Mouse (Mus musculus) liver, embryonic 12.5 days (tissue): ENCODE measurements around the gene Plk5. TPM values are rescaled to one million over a fixed set of nuclear protein-coding genes. Genes with fewer than 3 reads are reported as not detected.

Experiments used
- ATAC-seq: fragments of 200-750 bp; cut with Nextera tagmentation; 2 replicates; pipeline ENCODE4 v1.8.0; 2017; ENCODE audit warnings: moderate number of reproducible peaks, mild to moderate bottlenecking, moderate library complexity
- H3K27ac ChIP-seq: fragments of 300-500 bp; sonication (generic); 2 replicates; pipeline ENCODE4 v1.5.1; 2016; ENCODE audit warnings: mild to moderate bottlenecking
- H3K27me3 ChIP-seq: fragments of 300-500 bp; sonication (generic); replicated peaks from 2 replicates; pipeline ENCODE4 v1.6.1; 2016; ENCODE audit warnings: mild to moderate bottlenecking, moderate library complexity
- H3K36me3 ChIP-seq: fragments of 300-500 bp; sonication (generic); 2 replicates; pipeline ENCODE4 v1.6.1; 2016; ENCODE audit warnings: mild to moderate bottlenecking, moderate library complexity
- H3K4me1 ChIP-seq: fragments of 300-500 bp; sonication (generic); 2 replicates; pipeline ENCODE4 v1.6.1; 2016
- H3K4me2 ChIP-seq: fragments of 300-500 bp; sonication (generic); 2 replicates; pipeline ENCODE4 v1.6.1; 2016; ENCODE audit warnings: mild to moderate bottlenecking, moderate library complexity
- H3K4me3 ChIP-seq: fragments of 300-500 bp; sonication (generic); 2 replicates; pipeline ENCODE4 v1.5.1; 2016; ENCODE audit warnings: mild to moderate bottlenecking, moderate library complexity
- H3K9ac ChIP-seq: fragments of 300-500 bp; sonication (generic); 2 replicates; pipeline ENCODE4 v1.6.1; 2016; ENCODE audit warnings: mild to moderate bottlenecking, moderate library complexity
- H3K9me3 ChIP-seq: fragments of 300-500 bp; sonication (generic); replicated peaks from 2 replicates; pipeline ENCODE4 v1.6.1; 2016; ENCODE audit warnings: mild to moderate bottlenecking, moderate library complexity
- WGBS: fragments of 180-500 bp; shearing (Covaris S2); methylation state at CpG from one replicate; pipeline ENCODE4 v1.1.7; 2016; ENCODE audit not compliant: insufficient replicate concordance; 5-methylcytosine and 5-hydroxymethylcytosine counted together
- polyA plus RNA-seq: library from polyadenylated mRNA; unstranded; fragments of >200 nt; fragmentation: Nextera tagmentation; extraction: Ambion mirVana; gene quantifications from 2 replicates; pipeline ENCODE4 v1.2.1, GENCODE M21; 2016

Gene Plk5
- polyA plus RNA-seq, 1 experiment from 2014 or later, result 0.06 TPM

GRCm38 (mm10) chr10:80347514-80347967 lies 8.7 kb upstream of the Plk5 start:
- Histone ChIP-seq H3K4me2 (peak overlapping the region; percentile 71), H3K9me3 (no peaks in the 10 kb centered on the region), H3K27me3 (peaks cover 96% of the 10 kb centered on the region), H3K9ac (peak overlapping the region; percentile 57), H3K36me3 (no peaks in the 10 kb centered on the region), H3K4me1 (peaks cover 73% of the 10 kb centered on the region), H3K4me3 (peak overlapping the region; percentile 47), H3K27ac (no peak overlapping the region)
- ATAC-seq, result no peak
- WGBS, result 26% methylated on average over 17 of the region's 17 CpGs

- Histone ChIP-seq H3K27me3 (peaks cover 96% of the 10 kb centered on the region), H3K27ac (no peak within 1 kb of the TSS), H3K4me1 (peaks cover 73% of the 10 kb centered on the region), H3K4me3 (peak within 1 kb of the TSS; percentile 47), H3K9ac (peak within 1 kb of the TSS; percentile 57), H3K9me3 (no peaks in the 10 kb centered on the region), H3K4me2 (peak within 1 kb of the TSS; percentile 71), H3K36me3 (no peaks in the 10 kb centered on the region)
- peak; percentile 35; the same call in 1 of the 2 replicates for ATAC-seq
- WGBS, result under 1% methylated on average over 41 of the region's 42 CpGs
Measured at GRCm38 (mm10) chr10:80348244-80348781, 7.9 kb upstream of the Plk5 start, which contains the start of gene Adamtsl5. Gene Adamtsl5, minus strand, starts transcription at chr10:80348412.

GRCm38 (mm10) chr10:80348981-80349380 lies 7.3 kb upstream of the Plk5 start:
- Histone ChIP-seq H3K4me3 (0 out of 2 replicates have a peak overlapping the region, but pooled peaks have one; percentile 47), H3K4me1 (peaks cover 67% of the 10 kb centered on the region)

GRCm38 (mm10) chr10:80350292-80350691 lies 6.0 kb upstream of the Plk5 start:
- H3K4me2 ChIP-seq, result no peak overlapping the region
- peaks cover 53% of the 10 kb centered on the region for H3K4me1 ChIP-seq
- peaks cover 99% of the 10 kb centered on the region for H3K27me3 ChIP-seq
- ATAC-seq, result peak; percentile 75
- H3K27ac ChIP-seq, result no peak overlapping the region
- WGBS, result 4% methylated on average over 7 of the region's 7 CpGs
- H3K4me3 ChIP-seq, result no peak overlapping the region
- no peaks in the 10 kb centered on the region for H3K36me3 ChIP-seq
- H3K9ac ChIP-seq, result no peak overlapping the region
- no peaks in the 10 kb centered on the region for H3K9me3 ChIP-seq

More at GRCm38 (mm10) chr10:80348981-80349380, 7.3 kb upstream of the Plk5 start:
- Histone ChIP-seq H3K36me3 (no peaks in the 10 kb centered on the region), H3K9me3 (no peaks in the 10 kb centered on the region), H3K27me3 (peaks cover 96% of the 10 kb centered on the region), H3K27ac (no peak overlapping the region), H3K4me2 (peak overlapping the region; percentile 71), H3K9ac (no peak overlapping the region)
- 20% methylated on average over 26 of the region's 26 CpGs for WGBS
- ATAC-seq, result no peak

- 19% methylated on average over 11 of the region's 11 CpGs for WGBS
- H3K4me1 ChIP-seq, result peaks cover 55% of the 10 kb centered on the region
Measured at GRCm38 (mm10) chr10:80351896-80352295, 4.4 kb upstream of the Plk5 start.

GRCm38 (mm10) chr10:80352727-80353126 lies 3.5 kb upstream of the Plk5 start:
- Histone ChIP-seq H3K9me3 (no peaks in the 10 kb centered on the region), H3K4me3 (no peak overlapping the region), H3K9ac (no peak overlapping the region), H3K36me3 (no peaks in the 10 kb centered on the region), H3K4me2 (no peak overlapping the region), H3K27ac (no peak overlapping the region), H3K4me1 (peaks cover 50% of the 10 kb centered on the region), H3K27me3 (peaks cover 100% of the 10 kb centered on the region)
- ATAC-seq, result no peak
- WGBS, result 36% methylated on average over 8 of the region's 8 CpGs

More at GRCm38 (mm10) chr10:80351896-80352295, 4.4 kb upstream of the Plk5 start:
- Histone ChIP-seq H3K4me2 (no peak overlapping the region), H3K27ac (no peak overlapping the region), H3K9ac (no peak overlapping the region), H3K27me3 (peaks cover 100% of the 10 kb centered on the region), H3K4me3 (no peak overlapping the region), H3K36me3 (no peaks in the 10 kb centered on the region), H3K9me3 (no peaks in the 10 kb centered on the region)
- no peak for ATAC-seq

- 16% methylated on average over 9 of the region's 9 CpGs for WGBS
- Histone ChIP-seq H3K9me3 (no peaks in the 10 kb centered on the region), H3K36me3 (no peaks in the 10 kb centered on the region), H3K27ac (no peak overlapping the region), H3K4me3 (no peak overlapping the region), H3K9ac (no peak overlapping the region), H3K27me3 (peaks cover 100% of the 10 kb centered on the region), H3K4me2 (no peak overlapping the region), H3K4me1 (peaks cover 35% of the 10 kb centered on the region)
- no peak for ATAC-seq
Measured at GRCm38 (mm10) chr10:80355431-80355830, 828 bp upstream of the Plk5 start.

- Histone ChIP-seq H3K9ac (no peak overlapping the region), H3K36me3 (no peaks in the 10 kb centered on the region), H3K4me1 (peaks cover 31% of the 10 kb centered on the region; the same call in 1 of the 2 replicates), H3K4me2 (peak overlapping the region; percentile 46), H3K4me3 (peak overlapping the region; percentile 16), H3K9me3 (no peaks in the 10 kb centered on the region), H3K27me3 (peaks cover 100% of the 10 kb centered on the region), H3K27ac (no peak overlapping the region)
- WGBS, result 5% methylated on average over 34 of the region's 34 CpGs
- ATAC-seq, result no peak
Measured at GRCm38 (mm10) chr10:80356737-80357136, 478 bp downstream of the Plk5 start.

- Histone ChIP-seq H3K9ac (no peak overlapping the region), H3K27ac (no peak overlapping the region), H3K4me1 (peaks cover 25% of the 10 kb centered on the region; the same call in 1 of the 2 replicates), H3K9me3 (no peaks in the 10 kb centered on the region), H3K4me3 (peak overlapping the region; percentile 3; the same call in 1 of the 2 replicates), H3K27me3 (peaks cover 98% of the 10 kb centered on the region), H3K4me2 (no peak overlapping the region), H3K36me3 (no peaks in the 10 kb centered on the region)
- WGBS, result 27% methylated on average over 7 of the region's 7 CpGs
- ATAC-seq, result 0 out of 2 replicates have a peak, but pooled peaks have one; percentile 5
Measured at GRCm38 (mm10) chr10:80357336-80357735, 1.1 kb downstream of the Plk5 start.

- H3K9ac ChIP-seq, result no peak overlapping the region
- H3K27me3 ChIP-seq, result peaks cover 98% of the 10 kb centered on the region
- peak overlapping the region; percentile 3 for H3K4me3 ChIP-seq
- H3K27ac ChIP-seq, result no peak overlapping the region
- H3K4me2 ChIP-seq, result peak overlapping the region; percentile 38
- H3K9me3 ChIP-seq, result no peaks in the 10 kb centered on the region
- peaks cover 18% of the 10 kb centered on the region; the same call in 1 of the 2 replicates for H3K4me1 ChIP-seq
- no peaks in the 10 kb centered on the region for H3K36me3 ChIP-seq
- WGBS, result 10% methylated on average over 30 of the region's 31 CpGs
- ATAC-seq, result 0 out of 2 replicates have a peak, but pooled peaks have one; percentile 25
Measured at GRCm38 (mm10) chr10:80357994-80358639, 1.9 kb downstream of the Plk5 start.

- H3K27ac ChIP-seq, result no peak overlapping the region
- ATAC-seq, result no peak
Measured at GRCm38 (mm10) chr10:80363734-80364133, 7.5 kb downstream of the Plk5 start.

GRCm38 (mm10) chr10:80365736-80366135 lies 9.5 kb downstream of the Plk5 start:
- Histone ChIP-seq H3K9me3 (0 out of 2 replicates have a peak, but pooled peaks cover 5% of the 10 kb centered on the region), H3K4me3 (no peak overlapping the region), H3K9ac (no peak overlapping the region), H3K27me3 (peaks cover 91% of the 10 kb centered on the region), H3K36me3 (no peaks in the 10 kb centered on the region), H3K4me2 (no peak overlapping the region), H3K27ac (no peak overlapping the region), H3K4me1 (no peaks in the 10 kb centered on the region)
- no peak for ATAC-seq
- WGBS, result 48% methylated on average over 6 of the region's 6 CpGs

More at GRCm38 (mm10) chr10:80363734-80364133, 7.5 kb downstream of the Plk5 start:
- Histone ChIP-seq H3K4me2 (no peak overlapping the region), H3K4me3 (no peak overlapping the region), H3K9ac (no peak overlapping the region), H3K27me3 (peaks cover 98% of the 10 kb centered on the region), H3K4me1 (no peaks in the 10 kb centered on the region), H3K9me3 (0 out of 2 replicates have a peak, but pooled peaks cover 5% of the 10 kb centered on the region), H3K36me3 (no peaks in the 10 kb centered on the region)
- WGBS, result 41% methylated on average over 6 of the region's 6 CpGs
